Mouse (Mus musculus) left cerebral cortex, postnatal 4 days (tissue): ENCODE measurements around the gene Bcl7b. TPM values are rescaled to one million over a fixed set of nuclear protein-coding genes. Genes with fewer than 3 reads are reported as not detected.
A peak's percentile ranks its signal among the peaks of the same experiment; 100 is the strongest.

Source experiments
- DNase-seq: peaks from one replicate; pipeline ENCODE4 v3.0.0-alpha.2; 2022
- intact Hi-C: fragments of 180-260 bp; cut with DNase I; formaldehyde crosslinking; loops from one replicate; pipeline ENCODE4 v1.15.1; 2025
- total RNA-seq, 2 experiments: library from RNA; stranded (reverse); gene quantifications; 2 replicates each; pipeline ENCODE4 v1.2.3; 2021

Bcl7b gene
- 10 to 100 TPM; 24.3 to 26.6 TPM for total RNA-seq

DNA sequence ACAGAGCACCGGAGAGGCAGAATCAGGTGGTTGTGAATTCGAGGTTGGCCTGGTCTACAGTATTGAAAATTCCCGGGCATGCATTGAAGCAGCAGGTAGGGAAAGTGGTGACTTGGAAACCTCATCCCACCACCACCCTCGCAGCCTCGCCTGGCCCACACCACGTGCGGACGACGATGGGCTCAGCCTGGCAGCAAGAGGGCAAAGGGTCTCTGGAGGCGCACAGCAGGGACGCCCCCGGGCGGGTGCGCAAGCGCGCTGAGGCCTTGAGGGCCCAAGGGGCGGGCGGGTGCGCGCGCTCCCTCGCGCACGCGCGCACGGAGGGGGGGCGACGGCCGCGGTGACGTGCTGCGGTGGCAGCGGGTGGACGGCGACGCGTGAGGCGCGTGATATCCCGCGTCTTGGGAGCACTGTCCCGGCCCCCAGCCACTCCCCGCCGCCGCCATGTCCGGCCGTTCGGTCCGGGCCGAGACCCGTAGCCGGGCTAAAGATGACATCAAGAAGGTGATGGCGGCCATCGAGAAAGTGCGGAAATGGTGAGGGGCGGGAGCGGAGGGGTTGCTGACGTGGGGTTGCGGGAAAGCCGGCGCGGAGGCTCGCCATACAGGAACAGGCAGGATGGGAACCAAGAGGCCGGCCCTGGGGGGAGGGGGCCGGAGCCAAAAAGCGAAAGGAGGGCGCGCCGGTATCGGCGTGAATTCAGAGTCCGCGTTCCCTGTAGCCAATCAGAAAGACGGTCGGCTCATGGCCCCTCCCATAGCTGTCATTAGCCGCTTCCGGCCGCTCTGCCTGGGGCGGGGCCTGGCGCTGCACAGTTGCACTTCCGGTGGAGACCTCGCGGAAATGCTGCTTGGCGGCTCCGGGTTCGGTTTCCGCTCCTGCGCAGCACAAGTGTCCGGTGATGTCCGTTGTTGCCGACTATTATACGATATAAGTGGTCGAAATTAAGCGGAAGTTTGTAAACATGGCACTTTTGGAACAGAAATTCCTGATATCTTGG is at the start of gene Bcl7b:
Gene Bcl7b (plus strand): TSS at position 221 of the 1,000 bp plus-strand sequence.
- intact Hi-C loops: no loop called here
- DNase-seq: peak; percentile 98

- DNase-seq: peak; percentile 53
- intact Hi-C loops: no loop called here
Measured at GRCm38 (mm10) chr5:135118589-135119081, 49.4 kb upstream of the Bcl7b start.

DNA sequence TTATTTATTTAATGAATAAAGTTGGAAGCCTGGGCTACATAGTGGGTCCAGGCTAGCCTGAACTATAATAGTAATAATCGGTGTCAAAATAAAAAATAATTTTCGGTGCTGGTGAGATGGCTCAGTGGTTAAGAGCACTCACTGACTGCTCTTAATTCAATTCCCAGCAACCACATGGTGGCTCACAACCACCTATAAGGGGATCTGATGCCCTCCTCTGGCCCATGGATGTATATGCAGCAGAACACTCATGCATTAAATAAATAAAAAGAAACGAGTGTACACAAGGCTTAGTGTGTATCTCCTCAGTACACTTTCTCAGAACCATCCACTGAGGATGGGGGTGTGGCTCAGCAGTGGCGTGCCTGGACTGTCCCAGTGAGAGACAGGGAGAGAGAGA is 47.3 kb upstream of the Bcl7b start:
- no peak for DNase-seq
- intact Hi-C loops: no loop called here

GRCm38 (mm10) chr5:135126121-135126520 is 42.0 kb upstream of the Bcl7b start:
- DNase-seq: no peak

GRCm38 (mm10) chr5:135127669-135128068 is 40.4 kb upstream of the Bcl7b start:
- no peak for DNase-seq
- intact Hi-C loops: no loop called here

More at GRCm38 (mm10) chr5:135126121-135126520, 42.0 kb upstream of the Bcl7b start:
- intact Hi-C loops: no loop called here

DNA sequence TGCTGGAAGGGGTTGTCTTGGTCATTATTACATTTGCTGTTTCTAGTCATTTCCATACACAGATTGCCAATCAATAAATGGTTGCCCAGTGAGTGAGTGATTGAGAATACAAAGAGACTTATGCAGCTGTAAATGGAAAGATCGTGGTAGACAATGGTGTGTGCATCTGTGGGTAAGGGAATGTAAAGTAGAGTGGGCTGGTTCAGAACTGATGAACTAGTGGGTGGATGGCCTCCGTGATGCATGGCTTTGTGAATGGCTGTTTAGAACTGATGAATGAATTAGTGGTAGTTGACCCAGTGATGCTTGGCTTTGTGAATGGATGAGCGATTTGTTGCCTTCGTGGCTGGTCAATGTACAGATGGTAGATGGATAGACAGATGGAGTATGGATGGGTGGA is 38.3 kb upstream of the Bcl7b start:
- no peak for DNase-seq
- intact Hi-C loops: no loop called here

DNA sequence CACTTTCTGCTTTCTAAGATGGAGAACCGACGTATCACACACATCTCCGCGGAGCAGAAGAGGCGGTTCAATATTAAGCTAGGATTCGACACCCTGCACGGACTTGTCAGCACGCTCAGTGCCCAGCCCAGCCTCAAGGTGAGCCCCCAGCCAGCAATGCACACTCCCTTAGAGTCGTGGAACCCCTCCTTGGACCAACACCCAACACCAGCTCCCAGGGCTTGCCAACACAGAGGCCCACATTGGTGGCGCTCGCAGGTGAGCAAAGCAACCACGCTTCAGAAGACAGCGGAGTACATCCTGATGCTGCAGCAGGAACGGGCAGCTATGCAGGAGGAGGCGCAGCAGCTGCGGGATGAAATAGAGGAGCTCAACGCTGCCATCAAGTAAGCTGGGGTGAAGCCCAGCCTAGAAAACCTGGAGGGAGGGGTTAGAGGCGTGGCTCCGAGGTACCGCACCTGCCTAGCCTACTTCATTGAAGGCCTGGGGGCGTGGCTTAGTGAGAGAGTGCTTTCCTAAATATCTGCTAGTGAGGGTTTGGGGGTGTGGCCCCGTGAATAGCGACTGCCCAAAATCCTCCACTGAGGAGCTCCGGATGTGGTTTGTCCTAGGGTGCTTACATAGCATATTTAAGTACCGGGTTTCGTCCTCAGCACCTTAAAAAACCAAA is 34.2 kb upstream of the Bcl7b start:
- intact Hi-C loops: no loop called here
- DNase-seq: no peak

DNA sequence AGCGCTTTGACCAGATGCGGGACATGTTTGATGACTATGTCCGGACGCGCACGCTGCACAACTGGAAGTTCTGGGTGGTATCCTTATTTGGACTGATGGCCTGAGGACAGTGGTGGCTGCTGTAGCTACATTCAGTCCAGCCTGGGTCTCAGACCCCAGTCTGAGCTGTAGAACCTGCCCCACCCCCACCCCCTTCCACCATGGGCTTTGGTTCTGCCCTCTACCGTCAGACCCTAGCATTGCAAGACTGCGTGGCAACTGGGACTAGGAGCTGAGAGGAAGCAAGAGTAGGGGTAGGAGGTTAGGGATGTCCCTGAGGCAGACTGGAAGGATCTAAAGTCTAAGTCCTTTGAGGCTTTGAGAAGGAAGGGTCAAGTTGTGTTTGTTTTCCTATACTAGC is 33.5 kb upstream of the Bcl7b start:
- intact Hi-C loops: no loop called here
- peak; percentile 40 for DNase-seq

DNA sequence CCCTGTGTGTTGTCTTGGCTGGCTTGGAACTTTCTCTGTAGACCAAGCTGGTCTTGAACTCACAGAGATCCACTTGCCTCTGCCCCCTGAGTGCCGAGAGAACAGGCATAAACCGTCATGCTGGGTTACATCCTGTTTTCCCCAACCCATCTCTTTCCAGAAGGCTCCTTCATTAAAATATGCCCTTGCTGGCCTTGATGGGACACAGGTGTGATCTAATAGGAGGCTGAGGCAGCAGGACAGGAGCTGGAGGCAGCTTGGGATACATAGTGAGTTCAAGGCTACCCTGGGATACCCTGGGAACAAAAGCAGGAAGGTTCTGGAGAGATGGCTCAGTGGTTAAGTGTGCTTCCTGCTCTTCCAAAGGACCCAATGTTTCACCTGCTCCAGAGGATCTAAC is 28.2 kb upstream of the Bcl7b start:
- intact Hi-C loops: no loop called here
- no peak for DNase-seq

GRCm38 (mm10) chr5:135144469-135144868 is 23.6 kb upstream of the Bcl7b start:
- no peak for DNase-seq
- intact Hi-C loops: no loop called here

DNA sequence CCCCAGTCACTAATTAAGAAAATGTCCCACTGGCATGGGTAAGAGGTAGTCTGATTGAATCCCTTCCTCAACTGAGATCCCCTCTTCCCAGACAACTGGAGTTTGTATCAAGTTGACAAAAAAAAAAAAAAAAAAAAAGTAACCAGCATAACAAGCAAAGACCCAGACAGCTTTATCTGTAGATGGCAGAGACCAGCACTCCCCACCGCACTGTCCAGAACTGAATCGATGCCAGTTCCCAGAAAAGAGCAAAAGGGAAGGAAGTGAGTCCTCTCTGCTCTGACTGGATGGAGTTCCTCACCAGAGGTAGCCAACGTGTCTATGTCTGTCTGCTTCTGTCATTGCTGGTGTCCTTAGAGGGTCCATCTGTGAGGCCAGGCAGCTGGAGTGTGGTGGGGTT is 22.6 kb upstream of the Bcl7b start:
- intact Hi-C loops: no loop called here

DNA sequence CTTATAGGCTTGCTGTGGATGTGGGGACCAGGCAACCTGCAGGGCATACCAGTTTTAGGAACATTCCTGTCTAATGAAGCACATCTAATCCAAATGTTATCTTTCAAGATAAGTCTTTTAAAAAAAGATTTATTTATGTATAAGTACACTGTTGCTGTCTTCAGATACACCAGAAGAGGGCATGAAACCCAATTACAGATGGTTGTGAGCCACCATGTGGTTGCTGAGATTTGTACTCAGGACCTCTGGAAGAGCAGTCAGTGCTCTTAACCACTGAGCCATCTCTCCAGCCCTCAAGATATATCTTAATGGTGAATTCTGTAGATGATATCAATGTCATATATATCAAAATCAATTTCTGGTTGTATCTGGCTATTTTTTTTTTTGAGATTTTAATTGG is 22.1 kb upstream of the Bcl7b start:
- intact Hi-C loops: no loop called here
- DNase-seq: no peak

More for the DNA sequence above, 22.6 kb upstream of the Bcl7b start:
- no peak for DNase-seq

DNA sequence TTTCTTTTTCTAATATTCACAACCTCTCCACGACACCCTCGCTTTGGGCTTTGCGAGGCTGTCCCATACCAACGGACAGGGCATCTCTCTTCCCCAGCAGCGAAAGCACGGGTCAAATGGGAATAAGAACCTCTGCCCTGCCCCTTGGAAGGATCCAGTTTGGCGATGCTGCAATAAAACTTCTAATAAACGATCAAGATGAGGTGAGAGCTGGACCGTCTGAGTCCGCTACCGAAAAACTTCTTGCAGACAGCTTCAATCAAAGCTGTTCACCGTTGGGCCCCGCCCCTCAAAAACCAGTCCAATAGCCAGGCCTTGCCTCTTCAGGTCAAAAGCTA is 19.4 kb upstream of the Bcl7b start:
- no peak for DNase-seq
- intact Hi-C loops: no loop called here

DNA sequence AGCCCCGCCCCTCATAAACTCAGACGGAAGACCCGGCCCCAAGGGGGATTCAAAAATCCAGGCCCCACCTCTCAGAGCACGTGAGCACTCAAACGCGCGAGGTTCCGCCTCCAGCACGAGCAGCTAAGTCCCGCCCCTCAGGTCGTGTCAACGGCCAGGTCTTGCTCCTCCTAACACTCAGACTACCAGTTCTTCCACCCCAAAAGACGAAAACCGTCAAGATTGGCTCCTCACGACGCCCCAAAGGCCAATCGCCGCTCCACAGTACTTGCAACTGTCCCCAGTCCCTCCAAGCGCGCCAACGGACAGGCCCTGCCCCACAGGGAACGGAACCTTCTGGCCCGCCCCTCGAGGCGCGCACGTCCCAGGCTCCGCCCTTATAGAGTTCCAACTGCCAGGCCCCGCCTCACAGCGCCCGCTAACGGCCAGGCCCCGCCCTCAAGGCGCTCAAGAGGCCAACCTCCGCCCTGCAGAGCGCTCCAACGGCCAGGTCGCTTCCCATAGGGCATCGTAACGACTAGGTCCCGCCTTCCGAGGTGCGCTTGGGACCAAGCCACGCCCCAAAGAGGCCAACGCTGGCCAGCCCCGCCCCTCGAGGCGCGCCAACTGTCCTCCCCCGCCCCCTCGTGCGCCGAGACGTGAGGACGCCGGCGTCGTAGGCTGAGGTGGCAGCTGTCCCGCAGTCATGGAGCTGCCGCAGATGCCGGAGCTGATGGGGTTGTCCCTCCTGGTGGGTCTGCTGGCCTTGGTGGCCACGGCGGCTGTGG is 18.8 kb upstream of the Bcl7b start, which contains the start of gene Tbl2:
Gene Tbl2 (plus strand): TSS at position 605 of the 767 bp plus-strand sequence.
- DNase-seq: peak; percentile 99
- intact Hi-C loops: no loop called here

- intact Hi-C loops: no loop called here
- no peak for DNase-seq
Measured at GRCm38 (mm10) chr5:135149820-135150178, 18.3 kb upstream of the Bcl7b start.

DNA sequence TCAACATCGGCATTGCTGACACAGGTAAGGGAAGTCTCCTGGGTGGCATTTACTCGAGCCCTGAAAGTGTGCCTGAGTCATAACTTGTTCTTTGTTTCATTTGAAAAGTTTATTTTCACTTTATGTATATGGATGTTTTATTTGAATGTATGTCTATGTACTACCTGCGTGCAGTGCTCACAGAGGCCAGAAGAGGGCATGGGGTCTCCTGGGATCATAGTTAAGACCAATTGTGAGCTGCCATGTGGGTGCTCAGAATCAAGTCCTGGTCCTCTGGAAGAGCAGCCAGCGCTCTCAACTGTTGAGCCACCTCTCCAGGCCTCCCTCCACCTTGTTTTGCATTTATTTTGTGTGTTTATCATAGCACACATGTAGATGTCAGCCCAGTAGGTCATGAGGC is 11.6 kb upstream of the Bcl7b start:
- DNase-seq: no peak
- intact Hi-C loops: no loop called here

- no peak for DNase-seq
Measured at GRCm38 (mm10) chr5:135161221-135161620, 6.9 kb upstream of the Bcl7b start.

DNA sequence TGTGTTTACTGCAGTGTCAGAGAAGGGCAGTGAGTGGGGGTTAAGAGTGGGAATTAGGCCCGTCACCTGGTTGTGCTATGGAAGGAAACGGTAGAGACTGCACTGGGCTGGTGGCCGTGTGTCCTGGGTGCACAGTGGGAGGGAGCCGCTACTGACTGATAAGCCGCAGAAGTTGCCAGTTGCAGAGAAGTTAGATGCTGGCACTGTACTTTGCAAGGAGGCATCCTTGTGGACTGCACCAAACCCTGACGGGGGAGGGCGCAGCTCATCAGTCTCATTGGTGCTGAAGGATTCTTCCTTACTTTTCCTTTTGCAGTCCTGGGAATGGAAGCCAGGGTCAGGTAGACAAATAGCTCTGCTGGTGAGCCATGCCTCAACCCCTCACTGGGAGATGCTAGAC is 6.4 kb upstream of the Bcl7b start:
- intact Hi-C loops: no loop called here
- no peak for DNase-seq

More at GRCm38 (mm10) chr5:135161221-135161620, 6.9 kb upstream of the Bcl7b start:
- intact Hi-C loops: no loop called here

GRCm38 (mm10) chr5:135162361-135162760 is 5.7 kb upstream of the Bcl7b start:
- intact Hi-C loops: no loop called here
- DNase-seq: no peak

- intact Hi-C loops: no loop called here
- no peak for DNase-seq
Measured at GRCm38 (mm10) chr5:135162821-135163220, 5.3 kb upstream of the Bcl7b start.

- DNase-seq: no peak
- intact Hi-C loops: no loop called here
Measured at GRCm38 (mm10) chr5:135166909-135167308, 1.2 kb upstream of the Bcl7b start.
